Mouse (Mus musculus) kidney, postnatal 36 days (tissue): ENCODE measurements around the gene AL732309.1.

ENCODE experiments used
- DNase-seq, 2 experiments: peaks; one replicate each; pipeline ENCODE4 v3.0.0; 2021 to 2022; ENCODE audit warnings: mixed read lengths in 2 of 2

Gene AL732309.1

DNA sequence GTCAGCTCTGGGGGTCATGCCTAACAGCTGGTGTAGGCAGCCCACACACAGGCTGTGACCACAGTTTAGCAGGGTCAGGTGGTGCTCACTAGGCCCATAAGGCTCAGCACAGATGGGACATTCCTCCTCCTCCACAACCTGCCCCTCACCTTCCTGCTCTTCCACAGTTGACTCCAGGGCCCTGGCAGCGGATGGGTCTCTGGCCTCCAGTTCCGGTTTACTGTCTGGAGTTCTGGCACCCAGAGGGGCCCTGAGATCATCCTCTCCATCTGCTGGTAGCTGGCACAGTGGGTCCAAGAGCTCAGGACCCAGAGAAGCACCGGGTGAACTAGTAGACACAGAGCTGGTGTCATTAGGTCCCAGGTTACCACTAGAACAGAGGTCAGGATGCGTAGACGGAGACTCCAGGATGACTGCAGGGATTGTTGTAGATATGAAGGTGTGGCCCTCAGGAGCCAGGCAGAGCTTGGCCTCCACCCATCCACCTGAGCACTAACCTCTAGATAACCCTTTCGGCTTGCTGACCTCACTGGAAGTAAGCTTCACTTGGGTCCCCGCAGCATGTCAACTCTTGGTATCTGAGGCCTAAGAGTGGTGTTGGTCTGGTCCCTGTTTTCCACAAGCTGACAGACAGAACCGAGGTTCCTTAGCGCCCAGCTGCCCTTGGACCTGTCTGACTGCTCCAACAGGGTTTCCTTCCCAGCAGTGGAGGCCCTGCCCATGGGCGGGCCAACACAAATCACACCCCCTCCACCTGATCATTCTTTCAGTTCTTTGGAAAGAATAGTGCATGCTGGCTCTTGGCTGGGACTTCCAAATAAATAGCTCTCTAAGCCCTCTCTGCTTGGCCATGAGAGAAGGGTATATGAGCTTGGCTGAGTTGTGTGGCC, at the start of gene AL732309.1:
Gene AL732309.1, minus strand, starts transcription at position 681 of the 890 bp plus-strand sequence.
- peak; percentile 56 to 65 for DNase-seq

DNA sequence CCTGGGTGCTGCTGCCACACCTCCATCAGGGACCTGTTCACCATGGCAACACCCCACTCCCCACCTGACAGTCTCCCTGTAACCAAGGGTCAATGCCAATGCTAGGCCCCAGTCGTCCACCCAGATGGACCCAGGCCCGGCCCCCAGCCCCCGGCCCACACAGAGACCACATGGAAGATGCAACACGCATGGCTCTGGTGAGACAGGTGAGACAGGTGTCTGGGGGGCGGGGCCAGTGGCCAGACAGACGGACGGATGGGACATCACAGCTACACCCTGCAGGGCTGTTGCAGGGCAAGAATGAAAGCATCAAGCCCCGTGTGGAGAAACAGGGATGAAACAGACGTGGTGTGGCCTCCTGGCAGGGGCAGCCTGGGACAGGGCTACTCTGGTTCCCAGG, 47.0 kb upstream of the AL732309.1 start:
- no peak for DNase-seq

DNA sequence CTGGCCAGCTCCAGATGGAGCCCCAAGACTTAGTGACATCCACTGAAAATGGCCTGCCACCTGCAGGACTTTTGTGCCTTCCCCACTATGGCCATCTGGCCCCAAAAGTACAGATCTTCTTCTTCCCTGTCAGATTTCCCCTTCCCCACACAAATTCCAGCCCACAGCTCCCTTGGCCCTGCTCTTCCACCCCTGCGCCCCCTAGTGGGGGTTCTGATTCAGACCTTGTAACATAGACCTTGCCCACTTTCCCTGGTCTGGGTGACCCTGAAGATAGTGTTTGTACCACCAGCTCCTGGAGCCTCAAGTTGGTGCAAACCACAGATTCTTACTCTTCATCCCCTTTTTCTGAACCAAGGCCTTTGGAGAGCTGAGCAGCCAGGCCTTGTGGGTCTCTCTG, 46.2 kb upstream of the AL732309.1 start:
- DNase-seq: peak; percentile 70 to 94

DNA sequence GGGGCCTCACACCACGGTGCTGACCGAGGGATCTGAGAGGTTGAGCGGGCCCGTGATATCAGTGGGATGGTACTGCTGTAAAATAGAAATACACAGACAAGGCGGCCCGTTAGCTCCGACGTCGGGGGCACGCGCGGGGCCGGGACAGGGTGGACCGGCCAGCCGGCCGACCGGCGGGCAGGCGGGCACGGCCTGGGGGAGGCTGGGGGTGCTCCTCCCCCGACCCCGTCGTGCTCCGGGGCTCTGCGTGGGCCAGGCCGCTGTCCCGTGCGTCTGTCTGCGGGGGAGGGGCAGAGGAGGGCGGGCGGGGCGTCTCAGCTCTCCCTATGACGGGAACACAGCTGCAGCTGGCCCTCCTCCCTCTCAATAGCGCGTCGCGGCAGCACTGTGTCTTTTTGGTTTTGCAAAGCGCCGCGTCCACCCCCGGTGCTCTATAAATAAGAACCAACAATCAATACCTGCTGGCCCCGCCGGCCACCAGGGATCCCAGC, 45.4 kb upstream of the AL732309.1 start:
- DNase-seq: peak in 1 of 2 experiments; percentile 44

DNA sequence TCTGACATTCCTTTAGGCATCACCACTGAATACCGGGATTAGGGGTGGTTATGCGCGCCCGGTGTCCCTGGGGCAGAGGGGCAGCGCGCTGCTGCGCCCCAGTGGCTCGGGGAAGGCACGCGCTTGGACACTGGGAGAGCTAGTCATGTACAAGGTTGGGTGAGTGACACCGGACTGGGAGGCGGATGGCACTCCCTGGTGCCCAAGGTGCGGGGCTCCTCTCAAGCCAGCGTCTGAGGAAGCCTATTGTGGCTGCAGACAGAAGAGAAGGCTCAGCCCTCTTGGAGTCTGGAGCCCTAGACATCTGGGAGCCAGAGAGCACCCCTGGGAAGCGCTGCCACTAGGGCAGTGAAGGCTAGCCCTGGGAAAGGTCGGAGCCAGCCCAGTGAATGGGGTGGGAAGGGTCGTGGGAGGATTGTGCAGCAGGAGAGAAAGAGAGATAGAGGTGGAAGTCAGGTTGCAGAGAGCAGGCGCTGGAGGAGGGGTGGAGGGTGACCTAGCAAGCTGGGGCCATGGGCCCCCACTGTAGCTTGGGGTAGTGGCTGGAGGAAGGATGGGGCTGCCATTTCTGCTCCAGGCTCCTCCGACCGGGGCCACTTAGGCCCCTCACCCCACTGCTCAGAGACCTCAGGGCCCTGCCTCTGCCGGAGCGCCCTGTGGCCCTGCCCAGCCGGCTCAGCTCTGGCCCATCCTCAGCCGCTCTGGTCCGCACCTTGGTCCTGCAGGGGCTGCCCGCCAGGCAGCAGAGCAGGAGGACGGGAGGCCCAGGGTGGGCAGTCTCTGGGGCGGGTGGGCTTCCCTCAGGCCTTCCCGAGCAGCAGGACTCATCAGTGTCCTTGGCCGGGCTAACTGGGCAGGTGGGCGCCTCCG, 44.8 kb upstream of the AL732309.1 start:
- peak in 1 of 2 experiments; percentile 51 for DNase-seq

GRCm38 (mm10) chr2:25290816-25291130, 44.1 kb upstream of the AL732309.1 start:
- peak in 1 of 2 experiments; percentile 47 for DNase-seq

GRCm38 (mm10) chr2:25290101-25290815, 43.6 kb upstream of the AL732309.1 start:
- DNase-seq: peak; percentile 29 to 50

DNA sequence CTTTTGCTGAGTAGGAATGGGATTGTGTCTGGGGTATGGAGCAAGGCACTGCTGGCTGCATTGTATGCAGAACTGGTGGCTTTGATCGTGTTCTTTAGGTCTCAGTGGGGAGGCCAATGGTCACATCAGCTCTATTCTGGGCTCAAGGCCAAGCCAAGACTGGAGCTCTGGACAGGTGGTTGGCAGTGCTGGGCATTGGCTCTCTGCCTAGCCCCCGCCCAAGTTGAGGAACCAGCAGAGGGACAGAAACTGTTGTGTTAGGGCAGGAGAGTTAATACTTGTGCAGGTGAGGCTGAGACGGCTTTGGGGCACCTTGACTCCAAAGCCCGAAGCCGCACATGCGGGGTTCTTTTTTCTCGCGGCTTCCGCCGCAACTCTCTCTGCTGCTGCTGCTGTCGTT, 43.0 kb upstream of the AL732309.1 start, which contains the start of gene Lrrc26:
Gene Lrrc26, plus strand, starts transcription at position 265 of the 400 bp plus-strand sequence.
- DNase-seq: peak; percentile 83 to 84

- DNase-seq: no peak
Measured at GRCm38 (mm10) chr2:25288734-25289345, 42.2 kb upstream of the AL732309.1 start.

- no peak for DNase-seq
Measured at GRCm38 (mm10) chr2:25287927-25288649, 41.4 kb upstream of the AL732309.1 start, which contains the start of gene Tmem210. TSS of gene Tmem210 (plus strand) at chr2:25288145.

GRCm38 (mm10) chr2:25286837-25287636, 40.4 kb upstream of the AL732309.1 start:
- peak; percentile 45 to 61 for DNase-seq

GRCm38 (mm10) chr2:25286314-25286713, 39.7 kb upstream of the AL732309.1 start:
- DNase-seq: no peak

- DNase-seq: no peak
Measured at GRCm38 (mm10) chr2:25285551-25285950, 38.9 kb upstream of the AL732309.1 start.

DNA sequence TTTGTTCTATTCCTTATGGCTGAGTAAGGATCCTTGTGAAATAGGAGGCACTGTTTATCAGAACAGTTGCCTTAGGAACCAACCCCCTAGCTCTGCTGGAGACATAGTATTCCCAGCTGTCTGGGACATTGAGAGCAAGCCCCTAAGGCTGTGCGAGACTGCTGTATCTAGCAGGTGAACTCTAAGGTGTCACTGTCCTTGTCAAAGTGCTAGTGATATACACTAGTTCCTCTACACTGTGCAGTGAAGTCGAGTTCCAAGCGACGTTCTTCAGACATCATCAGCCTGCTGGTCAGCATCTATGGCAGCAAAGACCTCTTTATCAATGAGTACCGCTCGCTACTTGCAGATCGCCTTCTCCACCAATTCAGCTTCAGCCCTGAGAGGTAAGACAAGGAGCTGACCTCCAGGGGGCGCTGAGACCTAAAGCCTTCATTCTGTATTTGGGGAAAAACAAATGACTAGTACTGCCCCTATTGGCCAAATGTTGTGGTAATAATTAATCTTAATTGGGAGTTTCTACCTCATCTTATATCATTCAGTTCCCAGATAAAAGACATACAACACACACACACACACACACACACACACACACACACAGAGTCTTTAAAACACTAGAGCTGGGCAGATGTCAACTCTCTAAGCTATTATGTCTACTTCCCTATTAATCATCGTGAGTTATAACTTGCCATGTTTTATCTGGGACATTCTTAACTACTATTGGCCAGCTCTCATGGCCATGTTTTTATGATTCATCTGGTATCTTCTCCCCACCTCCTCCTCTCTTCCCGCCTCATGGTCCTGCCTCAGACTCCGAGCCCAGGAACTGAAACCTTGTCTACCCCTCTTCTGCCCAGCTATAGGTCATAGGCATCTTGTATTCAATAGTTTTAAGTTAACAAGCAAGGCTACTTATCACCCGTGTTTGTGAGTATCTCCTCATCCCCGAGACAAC, 32.5 kb upstream of the AL732309.1 start:
- DNase-seq: peak; percentile 86 to 94

DNA sequence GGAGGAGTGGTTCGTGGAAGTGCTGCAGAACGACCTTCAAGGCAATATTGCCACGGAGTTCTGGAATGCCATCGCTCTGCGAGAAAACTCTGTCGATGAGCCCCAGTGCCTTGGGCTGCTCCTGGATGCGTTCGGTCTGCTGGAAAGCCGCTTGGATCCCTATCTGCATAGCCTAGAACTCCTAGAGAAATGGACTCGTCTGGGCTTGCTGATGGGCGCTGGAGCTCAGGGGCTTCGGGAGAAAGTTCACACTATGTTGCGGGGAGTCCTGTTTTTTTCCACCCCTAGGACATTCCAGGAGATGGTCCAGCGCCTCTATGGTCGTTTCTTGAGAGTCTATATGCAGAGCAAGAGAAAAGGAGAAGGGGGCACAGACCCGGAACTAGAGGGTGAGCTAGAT, 26.3 kb upstream of the AL732309.1 start:
- DNase-seq: no peak

DNA sequence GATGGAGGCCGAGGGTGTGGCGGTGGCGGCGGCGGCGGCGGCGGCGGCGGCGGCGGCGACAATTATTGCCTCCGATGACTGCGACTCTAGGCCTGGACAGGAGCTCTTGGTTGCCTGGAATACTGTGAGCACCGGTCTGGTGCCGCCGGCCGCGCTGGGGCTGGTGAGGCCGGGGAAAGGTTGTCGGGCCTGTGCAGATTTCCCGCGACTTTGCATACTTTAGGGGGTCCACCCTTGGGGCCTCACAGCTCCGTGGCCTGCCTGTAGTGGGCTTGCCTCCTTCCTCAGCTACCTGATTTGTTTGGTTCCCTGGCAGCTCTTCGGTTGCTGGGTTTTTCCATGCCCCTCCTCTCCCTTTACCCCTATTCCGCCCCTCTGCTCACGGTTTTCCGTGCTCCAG, 25.9 kb upstream of the AL732309.1 start:
- DNase-seq: no peak

DNA sequence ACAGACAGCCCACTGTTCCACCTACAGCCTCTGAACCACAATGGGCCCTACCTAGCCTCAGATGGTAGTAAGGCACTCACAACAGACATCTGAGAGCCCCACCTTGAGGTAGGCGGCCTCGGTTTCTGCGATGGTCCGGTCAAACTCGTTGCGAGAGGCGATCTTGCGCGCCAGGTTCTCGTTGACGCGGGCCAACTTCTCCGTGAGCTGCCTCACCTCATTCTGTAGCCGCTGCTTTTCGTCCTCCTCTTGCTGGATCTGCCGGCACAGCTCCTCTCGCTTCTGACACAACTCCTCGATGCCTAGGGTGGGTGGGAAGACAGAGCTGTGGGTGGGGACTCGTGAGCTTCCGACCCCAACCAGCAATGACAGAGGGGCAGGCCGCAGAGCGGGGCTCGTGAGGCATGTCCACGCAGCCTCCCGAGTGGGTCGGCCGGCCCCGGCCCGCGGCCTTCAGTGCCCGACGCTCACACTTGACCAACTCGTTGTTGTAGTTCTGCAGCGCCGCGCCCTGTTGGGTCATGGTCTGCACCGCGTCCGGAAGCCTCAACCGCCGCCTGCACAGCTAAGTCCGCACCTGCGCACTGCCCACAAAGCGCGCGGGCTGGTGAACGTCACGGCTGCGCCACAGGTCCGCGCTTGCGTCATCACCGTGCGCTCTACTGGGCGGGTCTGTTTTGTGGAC, 25.3 kb upstream of the AL732309.1 start, which contains the start of the genes Ssna1 and Anapc2:
Gene Ssna1, minus strand, starts transcription at position 612 of the 685 bp plus-strand sequence.
Gene Anapc2, plus strand, starts transcription at position 652 of the 685 bp plus-strand sequence.
- DNase-seq: peak; percentile 97 to 99

- DNase-seq: no peak
Measured at GRCm38 (mm10) chr2:25267746-25268309, 21.2 kb upstream of the AL732309.1 start.
